Mouse (Mus musculus): Measurements from ENCODE around the gene Ccdc7a. TPM values are rescaled to one million over a fixed set of nuclear protein-coding genes. Genes with fewer than 3 reads are reported as not detected.
"Not testable (repeated sequence)": the region's sequence is repeated elsewhere in the genome, so short reads cannot be mapped to it uniquely, and the experiment has no call there.

Gene Ccdc7a
- total RNA-seq (2021) = not detected

DNA sequence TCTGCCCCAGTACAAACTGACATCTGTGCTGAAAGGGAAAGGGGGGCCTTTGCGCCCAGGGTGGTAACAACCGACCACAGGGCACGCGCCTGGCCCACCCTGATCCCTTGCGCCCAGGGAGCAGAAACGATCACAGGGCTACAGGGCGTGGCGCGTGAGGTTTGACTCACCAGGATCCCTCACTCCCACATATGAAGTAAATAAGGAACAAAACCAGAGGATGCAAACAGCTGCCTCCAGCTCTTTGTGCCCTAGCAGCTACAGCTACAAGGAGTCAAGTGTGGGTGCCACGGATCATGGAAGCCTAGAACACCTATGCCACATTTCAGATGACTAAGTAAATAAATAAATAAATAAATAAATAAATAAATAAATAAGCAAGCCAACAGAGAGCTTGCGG lies at the start of gene Ccdc7a:
Gene Ccdc7a (minus strand): TSS at position 101 of the 400 bp plus-strand sequence.
- DNase-seq; intact Hi-C loops (cut with DNase I): not testable (repeated sequence)

DNA sequence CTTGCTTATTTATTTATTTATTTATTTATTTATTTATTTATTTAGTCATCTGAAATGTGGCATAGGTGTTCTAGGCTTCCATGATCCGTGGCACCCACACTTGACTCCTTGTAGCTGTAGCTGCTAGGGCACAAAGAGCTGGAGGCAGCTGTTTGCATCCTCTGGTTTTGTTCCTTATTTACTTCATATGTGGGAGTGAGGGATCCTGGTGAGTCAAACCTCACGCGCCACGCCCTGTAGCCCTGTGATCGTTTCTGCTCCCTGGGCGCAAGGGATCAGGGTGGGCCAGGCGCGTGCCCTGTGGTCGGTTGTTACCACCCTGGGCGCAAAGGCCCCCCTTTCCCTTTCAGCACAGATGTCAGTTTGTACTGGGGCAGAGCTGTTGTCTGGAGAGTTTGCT lies 1.5 kb upstream of the Ccdc7a start, which contains the start of gene Ccdc7b:
Gene Ccdc7b (plus strand): TSS at position 301 of the 400 bp plus-strand sequence.
- intact Hi-C loops (cut with DNase I) = not testable (repeated sequence)

DNA sequence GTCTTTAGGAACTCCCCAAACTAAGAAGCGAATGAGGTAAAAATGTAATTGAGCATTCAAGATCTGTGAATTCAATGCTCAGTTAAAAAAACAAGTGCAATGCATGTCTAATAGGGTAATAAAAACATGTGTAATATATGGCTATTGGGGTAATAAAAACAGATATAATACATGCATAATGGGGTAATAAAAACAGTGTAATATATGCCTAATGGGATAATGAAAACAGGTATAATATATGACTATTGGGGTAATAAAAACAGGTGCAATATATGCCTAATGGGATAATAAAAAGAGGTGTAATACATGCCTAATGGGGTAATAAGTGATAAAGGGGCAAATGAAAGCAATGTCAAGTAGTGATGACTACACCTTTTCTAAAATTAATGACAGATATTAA lies 73.9 kb downstream of the Ccdc7a start:
- no peak for DNase-seq
- intact Hi-C loops (cut with DNase I) = no loop called here

More for the DNA sequence above, 1.5 kb upstream of the Ccdc7a start, which contains the start of gene Ccdc7b:
- not testable (repeated sequence) for DNase-seq

DNA sequence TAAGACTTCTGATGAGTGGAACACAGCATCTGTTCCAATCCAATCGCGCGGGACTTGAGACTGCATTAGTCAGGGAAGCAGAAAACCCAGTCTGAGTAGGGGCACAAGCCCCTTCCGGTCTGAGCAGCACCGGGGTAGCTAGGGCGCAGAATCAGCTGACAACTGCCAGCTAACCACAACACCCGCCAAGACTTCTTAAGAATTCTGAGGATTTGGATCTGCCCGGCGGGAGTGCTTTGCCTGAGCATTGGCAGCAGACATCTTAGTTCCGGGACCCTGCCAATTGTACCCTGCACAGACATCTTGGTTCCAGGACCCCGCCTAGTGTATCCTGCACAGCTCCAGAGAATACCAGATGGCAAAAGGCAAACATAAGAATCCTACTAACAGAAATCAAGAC lies 116.4 kb downstream of the Ccdc7a start:
- DNase-seq; intact Hi-C loops (cut with DNase I): not testable (repeated sequence)

DNA sequence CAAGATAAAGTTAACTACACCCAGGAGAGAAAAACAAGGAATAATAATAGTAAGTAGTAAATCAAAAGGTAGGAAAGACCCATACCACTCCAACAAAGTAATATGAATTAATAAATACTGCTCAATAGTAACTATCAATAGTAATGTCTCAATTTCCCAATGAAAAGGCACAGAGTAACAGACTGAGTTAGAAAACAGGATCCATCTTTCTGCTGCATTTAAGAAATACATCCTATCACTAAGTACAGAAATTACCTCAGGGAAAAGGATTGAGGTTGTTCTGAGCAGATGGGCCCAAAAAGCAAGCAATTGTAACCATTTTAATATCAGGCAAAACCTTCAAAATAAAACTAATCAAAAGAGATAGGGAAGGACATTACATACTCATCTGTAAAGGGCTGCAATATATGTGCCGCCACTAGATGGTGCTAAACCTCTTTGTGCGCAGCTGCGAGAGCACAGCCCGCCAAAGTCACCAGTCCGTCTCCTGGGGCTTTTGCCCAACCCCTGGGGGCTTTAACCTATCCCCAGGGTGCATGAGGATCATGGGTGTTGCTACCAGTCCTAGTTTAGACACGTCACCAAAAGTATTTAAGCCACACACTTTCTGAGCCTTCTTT lies 124.2 kb downstream of the Ccdc7a start:
- intact Hi-C loops (cut with DNase I) = not testable (repeated sequence)

DNA sequence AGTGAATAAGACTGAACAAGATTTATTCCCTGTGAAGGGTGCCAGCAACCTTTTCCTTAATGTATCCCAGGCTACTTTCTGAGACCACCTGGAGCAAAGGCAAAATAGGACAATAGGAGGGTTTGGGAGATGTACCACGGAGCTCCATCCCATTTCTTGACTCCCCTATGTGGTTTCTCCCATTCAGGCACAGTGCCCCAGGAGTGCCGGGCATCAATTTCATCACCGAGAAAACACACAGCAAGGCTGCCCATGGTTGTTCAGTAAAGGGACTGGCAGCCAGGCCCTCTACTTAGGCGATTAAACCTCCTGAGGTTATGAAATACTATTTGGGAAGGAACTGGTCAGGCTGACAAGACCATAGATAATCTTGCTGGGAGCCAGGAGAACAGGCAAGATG lies 131.9 kb downstream of the Ccdc7a start:
- intact Hi-C loops (cut with DNase I) = no loop called here

More for the DNA sequence above, 124.2 kb downstream of the Ccdc7a start:
- peak; percentile 22 to 64 for DNase-seq

DNA sequence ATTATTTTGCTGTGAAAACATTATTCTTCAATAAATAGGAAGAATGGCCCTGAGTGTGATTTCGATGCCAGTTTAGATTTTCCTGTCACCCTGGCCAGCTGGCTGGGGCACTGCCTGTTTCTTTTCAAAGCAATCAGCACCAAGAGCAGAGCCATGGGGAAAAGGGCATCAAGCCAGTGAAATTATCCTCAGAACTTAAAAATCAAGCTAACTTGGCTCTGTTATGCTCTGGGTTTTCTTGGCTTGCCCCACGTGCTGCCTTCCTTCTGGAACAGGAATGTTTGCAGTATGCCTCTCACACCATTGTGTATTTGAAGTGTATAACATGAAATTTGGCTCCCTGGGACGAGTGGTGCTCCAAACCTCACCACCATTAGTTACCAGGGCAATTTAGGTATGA lies 182.6 kb downstream of the Ccdc7a start:
- DNase-seq = no peak

More for the DNA sequence above, 131.9 kb downstream of the Ccdc7a start:
- no peak for DNase-seq

DNA sequence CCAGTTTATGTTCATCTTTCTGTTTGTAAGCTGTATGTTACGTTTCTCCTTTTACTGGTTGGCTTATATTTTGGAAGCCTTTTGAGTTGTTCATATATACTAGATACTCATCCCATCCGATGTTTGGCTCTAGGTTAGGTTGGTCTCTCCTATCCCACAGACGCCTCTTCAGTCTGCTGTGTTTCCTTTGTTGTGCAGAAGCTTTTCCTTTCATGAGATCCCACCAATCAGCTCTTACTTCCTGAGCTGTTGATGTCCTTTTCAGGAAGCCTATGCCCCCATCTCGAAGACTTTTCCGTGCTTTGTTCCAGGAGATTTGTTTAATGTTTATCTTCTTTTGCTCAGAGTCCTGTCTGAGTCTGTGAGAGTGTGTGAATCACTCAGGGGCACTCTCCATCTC lies 221.6 kb downstream of the Ccdc7a start:
- intact Hi-C loops (cut with DNase I) = no loop called here
- DNase-seq = no peak

More for the DNA sequence above, 182.6 kb downstream of the Ccdc7a start:
- intact Hi-C loops (cut with DNase I) = no loop called here

DNA sequence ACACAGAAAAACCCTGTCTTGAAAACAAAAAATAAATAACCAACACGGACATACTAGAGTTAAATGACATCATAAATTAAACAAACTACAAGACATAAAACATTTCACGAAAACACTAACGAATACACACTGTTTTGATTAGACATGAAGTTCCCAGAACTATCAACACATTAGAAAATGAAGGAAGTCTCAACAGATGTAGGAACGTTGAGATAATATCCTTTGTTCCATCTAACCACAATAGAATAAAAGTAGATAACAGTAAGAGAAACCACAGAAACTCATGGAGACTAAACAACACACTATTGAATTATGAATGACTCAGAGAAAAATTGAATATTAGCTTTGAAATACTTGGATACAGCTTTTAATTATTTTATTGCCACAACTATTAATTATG lies 252.8 kb downstream of the Ccdc7a start:
- DNase-seq = no peak
- intact Hi-C loops (cut with DNase I) = no loop called here

DNA sequence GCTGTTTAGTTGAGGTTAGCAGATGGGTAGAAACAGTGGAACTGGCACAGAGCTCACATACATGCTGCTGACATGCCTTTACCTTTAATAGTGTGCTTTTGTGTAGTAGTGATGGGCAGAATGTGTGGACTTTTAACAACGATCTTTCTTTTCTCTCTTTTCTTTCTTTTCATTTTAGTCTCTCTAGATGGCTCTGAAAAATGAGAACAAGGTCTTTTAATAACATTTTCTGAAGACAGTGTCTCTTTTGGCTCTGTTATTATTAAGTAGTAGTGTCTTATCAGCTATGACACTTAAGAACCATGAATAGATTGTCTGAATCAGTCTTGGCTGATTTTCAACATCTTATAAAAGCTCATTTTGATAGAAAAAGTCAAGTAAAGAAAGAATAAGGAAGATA lies 266.7 kb downstream of the Ccdc7a start, which contains the start of gene Gm3952:
Gene Gm3952 (minus strand): TSS at position 101 of the 400 bp plus-strand sequence.
- no peak for DNase-seq
- intact Hi-C loops (cut with DNase I) = no loop called here

DNA sequence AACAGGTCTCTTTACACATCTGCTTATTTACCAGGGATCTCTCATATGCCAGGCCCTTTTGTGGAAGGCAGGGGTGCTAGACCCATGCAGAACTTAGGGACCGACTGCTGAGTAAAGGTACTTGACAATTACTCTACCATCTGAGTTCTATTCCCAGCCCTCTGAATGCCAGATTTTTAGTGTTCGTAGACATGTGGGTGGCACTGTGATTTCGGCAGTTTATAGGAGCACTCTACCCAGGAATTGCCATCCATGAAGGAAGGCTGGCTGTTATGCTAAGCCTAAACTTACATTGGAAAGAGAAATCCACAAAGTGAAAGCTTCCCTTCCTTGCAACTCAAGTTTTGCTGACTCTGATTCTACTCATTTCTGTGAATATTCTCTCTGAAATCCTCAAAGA lies 329.6 kb downstream of the Ccdc7a start:
- intact Hi-C loops (cut with DNase I) = no loop called here
- DNase-seq = no peak

DNA sequence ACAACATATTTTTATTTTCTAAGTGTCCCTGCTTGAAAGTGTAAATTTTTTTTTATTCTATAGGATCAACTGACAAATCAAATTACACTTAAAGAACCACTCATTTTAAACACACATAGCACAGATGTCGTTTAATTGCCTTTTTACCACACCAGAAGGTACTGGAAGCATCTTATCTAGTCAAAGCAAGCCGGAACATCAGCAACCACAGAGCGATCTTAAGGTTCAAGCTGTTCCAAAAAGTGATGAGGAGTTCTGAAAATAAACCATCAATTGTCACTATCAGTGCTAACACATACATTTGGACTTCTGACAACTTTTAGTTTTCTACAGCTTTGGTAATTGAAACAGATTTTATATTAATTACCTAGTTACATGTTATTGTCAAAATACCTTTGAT lies 331.2 kb downstream of the Ccdc7a start:
- no peak for DNase-seq
- intact Hi-C loops (cut with DNase I) = no loop called here

DNA sequence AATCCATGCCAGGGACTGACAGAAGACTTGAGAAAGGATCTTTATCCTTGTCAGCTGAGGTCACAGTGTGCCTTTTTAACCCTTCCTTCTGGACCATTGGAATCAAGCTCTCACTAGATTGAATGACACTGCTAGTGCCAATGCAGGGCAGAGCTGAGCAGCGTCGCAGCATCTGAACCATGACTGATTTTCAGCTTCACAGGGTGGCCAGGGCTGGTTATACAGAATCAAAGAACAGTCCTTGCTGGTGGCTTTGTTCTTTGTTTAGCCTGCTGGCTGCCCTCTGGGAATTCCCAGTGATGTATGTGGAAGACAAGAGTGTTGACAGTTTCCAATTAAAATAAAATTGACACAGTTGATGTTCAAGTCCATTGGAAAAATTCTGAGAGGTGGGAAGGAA lies 333.1 kb downstream of the Ccdc7a start:
- intact Hi-C loops (cut with DNase I) = no loop called here
- DNase-seq = no peak

DNA sequence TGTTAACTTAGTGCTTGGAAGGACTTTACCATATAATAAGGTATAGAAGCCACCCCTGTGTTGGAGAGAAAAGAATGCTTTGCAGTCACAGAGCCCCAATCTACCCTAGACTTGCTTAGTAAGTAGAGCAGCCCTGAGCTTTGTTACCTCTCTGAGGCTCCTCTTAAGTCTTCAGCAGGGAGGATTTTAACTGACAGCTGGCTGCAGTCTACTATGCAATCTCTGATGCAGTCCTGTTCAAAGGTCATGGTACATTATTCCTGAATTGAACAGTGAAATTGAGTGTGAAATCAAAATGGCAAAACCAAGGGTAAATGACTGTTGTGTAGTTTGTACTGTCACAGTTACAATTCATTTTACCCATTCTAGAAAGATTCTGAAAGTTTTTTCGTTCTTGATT lies 338.1 kb downstream of the Ccdc7a start:
- intact Hi-C loops (cut with DNase I) = no loop called here
- no peak for DNase-seq

DNA sequence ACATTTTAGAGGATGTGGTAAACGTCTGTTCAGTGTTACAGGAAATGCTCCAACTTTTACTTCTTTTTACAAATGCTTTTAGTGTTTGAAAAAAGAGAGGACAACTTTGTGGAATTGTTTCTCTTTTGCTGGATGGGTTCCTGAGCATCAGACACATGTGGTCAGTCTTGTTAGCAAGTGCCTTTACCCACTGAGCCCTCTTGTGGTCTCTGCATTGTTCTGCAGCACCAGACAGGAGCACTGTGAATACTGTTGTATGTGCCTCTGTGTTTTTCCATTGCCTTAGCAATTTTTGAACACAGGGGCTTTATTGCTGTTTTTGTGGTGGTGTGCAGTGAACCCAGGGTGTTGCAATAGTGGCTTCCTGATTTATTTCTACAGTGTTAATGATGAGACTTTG lies 340.5 kb downstream of the Ccdc7a start:
- no peak for DNase-seq
- intact Hi-C loops (cut with DNase I) = no loop called here

DNA sequence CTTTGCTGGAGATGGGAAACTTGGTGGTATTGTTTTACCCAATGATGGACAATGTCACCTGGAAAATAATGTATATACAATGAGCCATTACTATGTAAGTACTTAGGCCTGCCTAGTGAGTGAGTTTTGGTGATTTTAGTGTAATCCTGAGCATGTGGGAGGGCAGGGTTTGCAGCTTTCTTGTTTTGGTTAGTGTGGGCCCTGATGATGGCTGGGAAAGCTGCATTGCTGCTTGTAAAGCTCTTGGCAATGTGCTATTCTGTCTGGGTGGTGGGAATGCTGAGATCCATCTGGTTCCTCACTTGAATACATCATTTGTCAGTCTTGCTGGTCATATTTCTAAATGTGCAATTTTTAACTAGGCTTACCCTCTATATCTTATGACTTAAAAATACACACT lies 349.1 kb downstream of the Ccdc7a start:
- no peak for DNase-seq
- intact Hi-C loops (cut with DNase I) = loop anchor here (2.0 to 10.0 kb wide), 2 partner anchors 15 to 201 kb away; no protein-coding TSS in a partner anchor

DNA sequence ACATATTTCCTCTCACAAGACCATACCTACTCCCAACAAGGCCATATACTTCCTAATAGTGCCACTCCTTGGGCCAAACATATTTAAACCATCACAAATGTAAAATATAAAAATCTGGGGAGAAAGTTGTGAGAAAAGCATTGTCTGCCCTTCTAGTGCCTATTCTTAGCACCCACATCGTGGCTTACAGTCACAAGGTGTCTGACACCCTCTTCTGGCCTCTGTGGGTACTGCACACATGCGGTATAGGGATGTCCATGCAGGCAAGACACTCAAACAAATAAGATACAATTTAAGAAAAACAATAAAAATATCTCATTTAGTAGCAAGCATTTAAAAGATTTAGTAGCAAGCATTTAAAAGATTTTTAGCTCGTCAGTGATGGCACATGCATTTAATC lies 356.1 kb downstream of the Ccdc7a start:
- DNase-seq = peak; percentile 83 to 92
- intact Hi-C loops (cut with DNase I) = loop anchor here (1.0 to 2.0 kb wide), 2 partner anchors 22 to 57 kb away; no protein-coding TSS in a partner anchor

DNA sequence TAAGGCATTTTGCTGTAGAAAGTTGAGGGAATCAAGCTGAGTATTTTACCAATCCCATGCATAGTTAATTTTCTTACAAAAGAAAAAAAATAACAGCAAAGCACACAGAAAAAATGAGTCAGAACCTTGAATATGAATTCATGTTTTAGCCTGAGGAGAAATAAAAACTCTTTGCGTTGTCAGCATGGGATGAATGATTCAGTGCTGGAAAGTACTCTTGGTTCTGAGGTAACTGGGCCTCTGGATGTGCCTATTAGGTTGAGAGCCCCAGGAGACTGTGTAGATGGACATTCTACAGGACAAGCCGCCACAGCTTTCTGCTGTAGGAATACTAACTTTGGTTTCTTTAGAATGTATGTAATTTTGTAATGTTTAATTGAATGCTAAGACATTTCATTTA lies 360.5 kb downstream of the Ccdc7a start:
- no peak for DNase-seq
- intact Hi-C loops (cut with DNase I) = no loop called here

DNA sequence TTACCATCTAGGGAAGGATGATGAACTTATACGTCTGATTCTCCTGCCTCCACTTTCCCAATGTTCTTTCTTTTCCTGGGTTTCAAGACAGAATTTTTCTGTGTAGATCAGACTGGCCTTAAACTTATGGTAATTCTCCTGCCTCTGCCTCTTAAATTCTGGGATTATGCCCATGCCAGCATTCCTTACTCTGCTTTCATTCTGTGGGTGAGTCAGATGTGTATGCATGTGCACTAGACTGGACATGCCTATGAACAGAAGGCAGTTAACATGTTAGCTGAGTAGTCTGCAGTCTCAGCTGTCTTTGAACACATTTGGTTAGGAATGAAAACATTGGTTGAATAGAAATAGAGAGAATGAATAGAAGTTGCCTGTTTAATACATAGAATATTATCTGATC lies 360.9 kb downstream of the Ccdc7a start:
- intact Hi-C loops (cut with DNase I) = no loop called here
- no peak for DNase-seq

DNA sequence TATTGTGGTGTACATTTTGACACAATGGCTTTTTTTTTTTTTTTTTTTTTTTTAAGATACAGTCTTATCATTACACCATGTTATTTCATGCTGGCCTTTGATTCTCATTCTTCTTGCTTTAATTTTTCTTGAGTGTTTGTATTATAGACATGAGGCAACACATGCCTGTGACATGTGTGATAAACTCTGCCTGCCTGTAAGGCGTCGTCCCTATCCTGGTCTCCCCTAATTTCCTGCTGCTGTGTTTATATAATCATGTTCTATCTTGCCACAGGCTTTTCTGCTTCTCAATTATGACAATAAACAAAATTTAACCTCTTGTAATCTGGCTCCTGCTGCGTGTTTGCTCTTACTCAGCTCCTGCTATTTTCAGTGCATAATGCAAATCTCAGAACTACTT lies 367.4 kb downstream of the Ccdc7a start:
- intact Hi-C loops (cut with DNase I) = no loop called here
- no peak for DNase-seq

DNA sequence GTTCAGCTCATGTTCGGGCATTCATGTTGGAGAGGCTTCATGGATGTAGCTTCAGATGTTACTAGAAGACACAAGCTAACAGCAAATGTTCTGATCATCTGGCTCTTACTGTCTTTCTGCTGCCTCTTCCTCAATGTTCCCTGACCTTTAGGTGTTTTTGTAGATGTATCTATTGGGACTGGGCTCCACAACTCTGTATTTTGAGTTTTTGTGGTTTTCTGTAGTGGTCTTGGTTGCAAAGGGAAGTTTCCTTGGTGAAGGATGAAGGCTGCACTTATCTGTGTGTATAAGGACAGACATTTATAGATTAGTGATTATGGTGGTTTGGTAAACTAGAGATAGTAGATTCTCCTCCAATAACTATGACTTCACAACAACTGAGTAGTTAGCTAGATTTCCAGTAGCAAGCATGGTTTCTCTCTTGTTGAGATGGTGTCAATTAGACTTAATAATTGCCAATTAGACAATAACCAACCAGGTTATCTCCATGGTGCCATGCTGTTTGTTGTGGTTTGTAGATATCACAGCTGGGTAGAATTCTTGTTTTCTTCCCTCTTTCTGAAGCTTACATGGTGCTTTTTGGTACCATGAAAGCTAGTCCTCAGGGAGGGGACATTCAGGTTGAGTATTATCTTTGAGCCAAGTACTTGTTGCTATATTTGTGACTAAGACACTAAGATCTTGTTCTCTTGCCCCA lies 368.5 kb downstream of the Ccdc7a start:
- intact Hi-C loops (cut with DNase I) = no loop called here
- no peak for DNase-seq

DNA sequence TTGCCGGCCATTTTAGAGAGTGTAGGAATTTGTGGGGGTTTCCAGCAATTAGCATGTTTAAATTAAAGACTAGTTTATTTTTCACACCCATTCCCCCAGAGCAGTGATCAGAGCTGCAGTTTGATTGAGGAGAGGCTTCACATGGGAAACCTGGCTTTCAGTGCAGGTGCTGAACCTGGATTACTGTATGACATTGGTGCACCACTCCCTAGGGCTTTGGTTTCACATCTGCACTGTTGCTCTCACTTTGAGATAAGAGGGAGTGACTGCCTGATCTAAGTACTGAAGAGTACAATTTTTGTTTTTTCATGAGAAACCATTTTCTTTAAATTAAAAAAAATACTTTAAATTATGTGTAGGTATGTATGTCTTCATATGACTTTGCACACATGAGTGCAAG lies 375.3 kb downstream of the Ccdc7a start:
- intact Hi-C loops (cut with DNase I) = no loop called here
- DNase-seq = no peak
